In the genomic region with DNA sequence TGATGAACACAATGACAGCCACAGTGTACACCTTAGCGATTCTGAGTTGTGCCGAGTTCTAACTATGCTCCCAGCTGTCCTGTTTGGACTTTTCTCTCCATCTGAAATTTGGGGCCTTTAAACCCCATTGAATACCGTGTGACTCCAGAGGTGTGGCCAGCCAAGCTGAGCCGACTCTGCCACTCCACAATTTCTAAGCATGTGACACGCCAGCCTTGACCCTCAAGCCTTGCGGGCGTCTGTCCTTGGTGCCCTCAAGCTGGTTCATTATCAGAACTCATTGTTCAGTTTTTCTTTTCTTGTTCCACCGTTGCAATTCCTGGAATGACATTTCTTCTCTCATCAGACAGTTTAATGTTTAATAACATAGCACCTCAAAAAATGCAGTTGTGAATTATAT, we compare ENCODE assay signal across 19 mouse cellular contexts.
"Had no signal": no experiment of that assay in that cellular context is flagged by ENCODE, and none has a peak within 500 bp of the region (broad histone marks: within the 10 kb centered on the region; RNA-seq: fewer than 3 reads in every experiment).

No protein-coding gene starts in this region.

- H3K4me3 ChIP-seq: midbrain, embryonic 10.5 days; midbrain, embryonic 12.5 days; myocyte; neural tube, embryonic 13.5 days; neural tube, embryonic 15.5 days had no signal

- H3K4me1 ChIP-seq: neural tube, embryonic 13.5 days; neural tube, embryonic 15.5 days had no signal

- H3K9me3 ChIP-seq: midbrain, embryonic 10.5 days; midbrain, embryonic 12.5 days; neural tube, embryonic 13.5 days; neural tube, embryonic 15.5 days had no signal

- H3K36me3 ChIP-seq: neural tube, embryonic 13.5 days had no signal

- H3K9ac ChIP-seq: lung, embryonic 14.5 days; midbrain, embryonic 12.5 days; neural tube, embryonic 13.5 days; neural tube, embryonic 15.5 days had no signal

- H3K27ac ChIP-seq: midbrain, embryonic 10.5 days; midbrain, embryonic 12.5 days; neural tube, embryonic 13.5 days; neural tube, embryonic 15.5 days had no signal

- H3K4me2 ChIP-seq: lung, embryonic 14.5 days; midbrain, embryonic 12.5 days; neural tube, embryonic 13.5 days; neural tube, embryonic 15.5 days had no signal

- H3K27me3 ChIP-seq: midbrain, embryonic 12.5 days; neural tube, embryonic 13.5 days; neural tube, embryonic 15.5 days had no signal

- ATAC-seq: midbrain, embryonic 16.5 days had no signal

- DNase-seq: lung, adult 18-20 months; lung, embryonic 14.5 days; lung, postnatal 10 days; lung, postnatal 4 days; midbrain, embryonic 14.5 days; retina, postnatal 1 day; right cerebral cortex, adult 18-20 months; right cerebral cortex, postnatal 25 days; right cerebral cortex, postnatal 4 days; spleen, adult 18-20 months; thymus, adult 18-20 months; thymus, postnatal 14 days; thymus, postnatal 36 days had no signal
